Mouse (Mus musculus) cerebellum, adult 2 months (tissue): ENCODE data around the gene Tank.

Experiments used
- CTCF ChIP-seq: fragments of 200-500 bp; IDR thresholded peaks from 2 replicates; pipeline ENCODE4 v1.5.1; 2011; ENCODE audit warnings: low read depth, mild to moderate bottlenecking, control low read depth, low read length, moderate library complexity, borderline replicate concordance; ENCODE audit not compliant: insufficient read depth
- POLR2A ChIP-seq: fragments of 200-500 bp; IDR thresholded peaks from 2 replicates; pipeline ENCODE4 v1.6.1; 2011; ENCODE audit warnings: low read length, control low read depth, borderline replicate concordance; ENCODE audit not compliant: insufficient read depth

DNA sequence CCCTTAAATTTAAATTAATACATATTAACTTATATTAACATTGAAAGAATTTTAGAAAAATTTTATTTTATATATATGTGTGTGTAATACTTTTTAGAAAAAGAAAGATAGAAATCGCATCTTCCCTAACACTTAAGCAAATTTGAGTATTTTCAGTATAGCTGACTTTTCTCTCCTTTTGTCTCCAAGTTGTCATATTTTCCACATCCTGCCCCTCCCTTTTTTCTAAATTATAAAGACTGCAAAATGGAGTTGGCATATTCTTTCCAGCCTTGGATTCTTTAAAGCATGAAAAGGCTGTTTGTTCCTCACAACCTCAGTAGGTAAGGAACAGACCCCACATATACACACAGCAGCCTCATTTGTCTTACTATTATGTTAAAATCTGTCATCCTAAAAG is 56.7 kb downstream of the Tank start:
- TF ChIP-seq CTCF: no peak
- no peak for TF ChIP-seq POLR2A
